Mouse (Mus musculus) CH12.LX (cell line): Measurements from ENCODE around the gene Slc39a2. TPM values are rescaled to one million over a fixed set of nuclear protein-coding genes. Genes with fewer than 3 reads are reported as not detected.

Source experiments
- DNase-seq: peaks from one replicate; pipeline ENCODE4 v3.0.0-alpha.2; 2013; ENCODE audit errors: extremely low read depth
- H3K27ac ChIP-seq: 2 replicates; pipeline ENCODE4 v1.5.1; 2012; ENCODE audit warnings: low read depth, mild to moderate bottlenecking, control low read depth, moderate library complexity; ENCODE audit not compliant: insufficient read depth
- H3K27me3 ChIP-seq: replicated peaks from 2 replicates; pipeline ENCODE3; 2012; ENCODE audit warnings: inconsistent platforms
- H3K36me3 ChIP-seq, 2 experiments: replicated peaks in 1 of 2; 2 replicates each; pipeline versions ENCODE3 to v1.6.1; 2012; ENCODE audit warnings: inconsistent platforms in 1 of 2, low read length in 1 of 2, mild to moderate bottlenecking in 1 of 2, mixed read lengths in 1 of 2, moderate library complexity in 1 of 2; ENCODE audit not compliant: control insufficient read depth in 1 of 2, insufficient read depth in 1 of 2
- H3K4me1 ChIP-seq, 2 experiments: 2 replicates each; pipeline ENCODE4 v1.6.1; 2012; ENCODE audit warnings: inconsistent platforms in 1 of 2, moderate library complexity in 1 of 2; ENCODE audit not compliant: insufficient read depth in 2 of 2, control insufficient read depth in 1 of 2
- H3K4me2 ChIP-seq: 2 replicates; pipeline ENCODE4 v1.6.1; 2012; ENCODE audit warnings: low read depth, mild to moderate bottlenecking, control low read depth; ENCODE audit not compliant: poor library complexity, insufficient read depth, severe bottlenecking
- H3K4me3 ChIP-seq, 3 experiments: fragments of 150-350 bp in 1 of 3; sonication (generic) in 1 of 3; replicated peaks in 1 of 3; 2 replicates each; pipeline versions ENCODE3 to v1.5.1; 2011 to 2012; ENCODE audit warnings: low read depth in 2 of 3, low read length in 2 of 3, mild to moderate bottlenecking in 2 of 3, moderate library complexity in 2 of 3, control low read depth in 1 of 3, improper control_type of control experiment in 1 of 3, inconsistent platforms in 1 of 3, mixed read lengths in 1 of 3; ENCODE audit not compliant: poor library complexity in 1 of 3
- H3K79me2 ChIP-seq: replicated peaks from 2 replicates; pipeline ENCODE4 v1.6.1; 2012; ENCODE audit warnings: mild to moderate bottlenecking, moderate library complexity; ENCODE audit not compliant: control insufficient read depth, poor library complexity, insufficient read depth, severe bottlenecking; ENCODE audit errors: extremely low read depth
- H3K9ac ChIP-seq: 2 replicates; pipeline ENCODE4 v1.6.1; 2012; ENCODE audit warnings: low read depth, mild to moderate bottlenecking, control low read depth, moderate library complexity; ENCODE audit not compliant: insufficient read depth
- H3K9me3 ChIP-seq: replicated peaks from 2 replicates; pipeline ENCODE3; 2012; ENCODE audit warnings: low read length, inconsistent platforms, mixed read lengths
- CHD1 ChIP-seq: IDR thresholded peaks from 2 replicates; pipeline ENCODE4 v1.6.1; 2012; ENCODE audit warnings: low read depth, low read length, improper control_type of control experiment, inconsistent platforms
- CHD2 ChIP-seq: IDR thresholded peaks from 2 replicates; pipeline ENCODE4 v1.6.1; 2011; ENCODE audit warnings: low read length, improper control_type of control experiment
- CTCF ChIP-seq, 2 experiments: IDR thresholded peaks in 1 of 2; conservative IDR thresholded peaks in 1 of 2; 2 replicates each; pipeline ENCODE4 v1.5.1; 2011 to 2012; ENCODE audit warnings: low read depth in 2 of 2, low read length in 2 of 2, improper control_type of control experiment in 1 of 2, inconsistent platforms in 1 of 2, mild to moderate bottlenecking in 1 of 2, moderate library complexity in 1 of 2
- E2F4 ChIP-seq: IDR thresholded peaks from 2 replicates; pipeline ENCODE4 v1.6.1; 2011; ENCODE audit warnings: low read depth, low read length, improper control_type of control experiment; ENCODE audit not compliant: insufficient replicate concordance
- ELF1 ChIP-seq: IDR thresholded peaks from 2 replicates; pipeline ENCODE4 v1.6.1; 2014; ENCODE audit warnings: low read depth, mild to moderate bottlenecking, inconsistent platforms, low read length, improper control_type of control experiment
- EP300 ChIP-seq: IDR thresholded peaks from 2 replicates; pipeline ENCODE4 v1.6.1; 2011; ENCODE audit warnings: low read length, improper control_type of control experiment
- ETS1 ChIP-seq: conservative IDR thresholded peaks from 2 replicates; pipeline ENCODE4 v1.6.1; 2012; ENCODE audit warnings: low read depth, mild to moderate bottlenecking, inconsistent platforms, low read length, improper control_type of control experiment, moderate library complexity
- HCFC1 ChIP-seq: IDR thresholded peaks from 2 replicates; pipeline ENCODE4 v1.6.1; 2012; ENCODE audit warnings: low read depth, mild to moderate bottlenecking, inconsistent platforms, low read length, improper control_type of control experiment
- IRF4 ChIP-seq: IDR thresholded peaks from 2 replicates; pipeline ENCODE4 v1.6.1; 2014; ENCODE audit warnings: low read depth, mild to moderate bottlenecking, inconsistent platforms, low read length, improper control_type of control experiment
- JUN ChIP-seq: IDR thresholded peaks from 2 replicates; pipeline ENCODE4 v1.6.1; 2011; ENCODE audit warnings: low read depth, mild to moderate bottlenecking, low read length, improper control_type of control experiment, moderate library complexity; ENCODE audit not compliant: insufficient read depth
- JUND ChIP-seq: conservative IDR thresholded peaks from 2 replicates; pipeline ENCODE4 v1.6.1; 2011; ENCODE audit warnings: low read depth, low read length, improper control_type of control experiment
- MAFK ChIP-seq: IDR thresholded peaks from 2 replicates; pipeline ENCODE4 v1.6.1; 2011; ENCODE audit warnings: low read length, improper control_type of control experiment; ENCODE audit not compliant: insufficient replicate concordance
- MAX ChIP-seq: IDR thresholded peaks from 2 replicates; pipeline ENCODE4 v1.6.1; 2011; ENCODE audit warnings: low read length, improper control_type of control experiment
- MAZ ChIP-seq: IDR thresholded peaks from 2 replicates; pipeline ENCODE4 v1.6.1; 2012; ENCODE audit warnings: low read depth, mild to moderate bottlenecking, inconsistent platforms, low read length, improper control_type of control experiment, moderate library complexity
- MYC ChIP-seq: IDR thresholded peaks from 2 replicates; pipeline ENCODE4 v1.6.1; 2011; ENCODE audit warnings: low read depth, mild to moderate bottlenecking, improper control_type of control experiment, low read length
- NRF1 ChIP-seq: IDR thresholded peaks from 2 replicates; pipeline ENCODE4 v1.6.1; 2014; ENCODE audit warnings: low read depth, mild to moderate bottlenecking, inconsistent platforms, low read length, improper control_type of control experiment, moderate library complexity
- POLR2A ChIP-seq: IDR thresholded peaks from 2 replicates; pipeline ENCODE4 v1.6.1; 2011; ENCODE audit warnings: low read depth, mild to moderate bottlenecking, improper control_type of control experiment, low read length
- RAD21 ChIP-seq: IDR thresholded peaks from 2 replicates; pipeline ENCODE4 v1.6.1; 2011; ENCODE audit warnings: low read depth, mild to moderate bottlenecking, low read length, improper control_type of control experiment, moderate library complexity
- RCOR1 ChIP-seq: conservative IDR thresholded peaks from 2 replicates; pipeline ENCODE4 v1.6.1; 2012; ENCODE audit warnings: low read depth, mild to moderate bottlenecking, inconsistent platforms, low read length, improper control_type of control experiment
- SIN3A ChIP-seq: IDR thresholded peaks from 2 replicates; pipeline ENCODE4 v1.6.1; 2012; ENCODE audit warnings: low read length, improper control_type of control experiment, inconsistent platforms
- SMC3 ChIP-seq: IDR thresholded peaks from 2 replicates; pipeline ENCODE4 v1.6.1; 2011; ENCODE audit warnings: low read depth, low read length, improper control_type of control experiment
- TBP ChIP-seq: conservative IDR thresholded peaks from 2 replicates; pipeline ENCODE4 v1.6.1; 2011; ENCODE audit warnings: low read depth, low read length, improper control_type of control experiment
- TCF12 ChIP-seq: IDR thresholded peaks from 2 replicates; pipeline ENCODE4 v1.6.1; 2014; ENCODE audit warnings: low read depth, mild to moderate bottlenecking, inconsistent platforms, low read length, improper control_type of control experiment
- UBTF ChIP-seq: IDR thresholded peaks from 2 replicates; pipeline ENCODE4 v1.6.1; 2012; ENCODE audit warnings: low read depth, mild to moderate bottlenecking, inconsistent platforms, low read length, improper control_type of control experiment, moderate library complexity
- USF2 ChIP-seq: conservative IDR thresholded peaks from 2 replicates; pipeline ENCODE4 v1.6.1; 2011; ENCODE audit warnings: low read depth, low read length, improper control_type of control experiment
- ZC3H11A ChIP-seq: IDR thresholded peaks from 2 replicates; pipeline ENCODE4 v1.6.1; 2012; ENCODE audit warnings: low read depth, mild to moderate bottlenecking, inconsistent platforms, low read length, improper control_type of control experiment
- ZMIZ1 ChIP-seq: IDR thresholded peaks from 2 replicates; pipeline ENCODE4 v1.6.1; 2012; ENCODE audit warnings: low read depth, mild to moderate bottlenecking, inconsistent platforms, low read length, improper control_type of control experiment
- dilution Hi-C: fragments of 300-500 bp; cut with MboI; formaldehyde crosslinking; loops from 2 replicates; pipeline ENCODE4 v1.14.3; 2020; ENCODE audit warnings: low sequenced_read_pairs; ENCODE audit not compliant: extremely low pct_unique_long_range_greater_than_20kb, extremely low pct_ligation_motif_present
- in situ Hi-C: fragments of 300-500 bp; cut with MboI; formaldehyde crosslinking; loops from 3 replicates; pipeline ENCODE4 v1.14.3; 2019; ENCODE audit warnings: low sequenced_read_pairs, low pct_ligation_motif_present, low pct_unique_long_range_greater_than_20kb, mixed read lengths
- polyA plus RNA-seq: library from polyadenylated mRNA; unstranded; fragments of >175 nt; gene quantifications from 2 replicates; pipeline ENCODE4 v1.2.1, GENCODE M21; 2012; ENCODE audit warnings: low read depth; ENCODE audit not compliant: insufficient read length
- total RNA-seq, 2 experiments: library from RNA; depleted of rRNA; stranded (reverse); fragments of 300-350 nt in 1 of 2; fragments of >200 nt in 1 of 2; gene quantifications; 2 replicates each; pipeline ENCODE4 v1.2.3; 2012 to 2014

Slc39a2 gene
- total and polyA plus RNA-seq, 3 experiments: 0.20 to 0.49 (median 0.42) TPM

DNA sequence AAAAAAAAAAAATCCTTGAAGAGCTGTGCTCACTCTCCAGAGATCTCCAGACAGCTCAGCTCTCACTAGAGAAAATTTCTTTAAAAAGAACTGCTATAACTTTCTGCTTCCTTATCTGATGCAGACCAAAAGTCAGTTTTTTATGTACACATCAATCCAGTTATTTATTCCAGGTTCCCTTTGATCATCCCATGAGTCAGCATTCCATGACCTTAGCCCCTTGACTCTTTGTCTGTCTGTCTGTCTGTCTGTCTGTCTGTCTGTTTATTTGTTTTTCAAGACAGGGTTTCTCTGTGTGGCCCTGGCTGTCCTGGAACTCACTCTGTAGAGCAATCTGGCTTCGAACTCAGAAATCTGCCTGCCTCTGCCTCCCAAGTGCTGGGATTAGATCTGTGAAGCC, 6.7 kb downstream of the Slc39a2 start:
- no peaks in the 10 kb centered on the region for H3K9me3 ChIP-seq
- H3K27ac ChIP-seq: no peak overlapping the region
- H3K9ac ChIP-seq: no peak overlapping the region
- dilution Hi-C loops (no loop called here), in situ Hi-C loops (no loop called here)
- no peaks in the 10 kb centered on the region for H3K27me3 ChIP-seq
- peaks cover 0 to 5% of the 10 kb centered on the region in 2 experiments; a peak in 1 of 4 replicates for H3K4me1 ChIP-seq
- no peak for DNase-seq
- peaks cover 3 to 24% of the 10 kb centered on the region in 2 experiments for H3K36me3 ChIP-seq
- TF ChIP-seq CHD1: no peak
- TF ChIP-seq, all 38 proteins: peak for 0
- Histone ChIP-seq H3K4me3 (no peak overlapping the region), H3K4me2 (no peak overlapping the region), H3K79me2 (no peaks in the 10 kb centered on the region)

- DNase-seq: peak; percentile 57
- no peaks in the 10 kb centered on the region for H3K79me2 ChIP-seq
- no peak overlapping the region for H3K9ac ChIP-seq
- H3K4me3 ChIP-seq: no peak overlapping the region
- H3K9me3 ChIP-seq: no peaks in the 10 kb centered on the region
- no peaks in the 10 kb centered on the region for H3K36me3 ChIP-seq
- peaks cover 0 to 5% of the 10 kb centered on the region in 2 experiments; a peak in 1 of 4 replicates for H3K4me1 ChIP-seq
- no peaks in the 10 kb centered on the region for H3K27me3 ChIP-seq
- dilution Hi-C loops: no loop called here
- TF ChIP-seq MAX: no peak
- TF ChIP-seq CHD1: no peak
- TF ChIP-seq MYC: no peak
- TF ChIP-seq ZMIZ1: no peak
- TF ChIP-seq SIN3A: no peak
- no peak for TF ChIP-seq MAFK
- no peak for TF ChIP-seq E2F4
- no peak for TF ChIP-seq TCF12
- peak; percentile 95 to 98 for TF ChIP-seq CTCF (conservative IDR thresholded peaks at IDR 0.05 in 1 of 2, IDR thresholded peaks at IDR 0.05 in 1 of 2; ENCODE audit: low read depth in 2 of 2, low read length in 2 of 2)
- no peak for TF ChIP-seq IRF4
- TF ChIP-seq JUND: no peak
- TF ChIP-seq UBTF: no peak
- peak; percentile 92 for TF ChIP-seq SMC3
- no peak for TF ChIP-seq ELF1
- peak; percentile 50 for TF ChIP-seq ZC3H11A
- no peak for TF ChIP-seq NRF1
- TF ChIP-seq EP300: no peak
- TF ChIP-seq RAD21: peak; percentile 97
- no peak for TF ChIP-seq RCOR1
- TF ChIP-seq MAZ: no peak
- no peak for TF ChIP-seq CHD2
- no peak for TF ChIP-seq JUN
- no peak for TF ChIP-seq TBP
- TF ChIP-seq USF2: no peak
- no peak for TF ChIP-seq ETS1
- TF ChIP-seq HCFC1: no peak
- no peak for TF ChIP-seq POLR2A
- in situ Hi-C loops: loop anchor here (25.0 kb wide), 1 partner anchor 434 kb away; the partner anchor contains the start of gene Sall2
- H3K27ac ChIP-seq: no peak overlapping the region
- peak overlapping the region; percentile 48; the same call in 1 of the 2 replicates for H3K4me2 ChIP-seq
Observed at GRCm38 (mm10) chr14:51902806-51903710, 10.4 kb downstream of the Slc39a2 start.
